Mouse (Mus musculus) mouse embryonic stem cell (cell line): ENCODE results near the gene Nxn.
"Not testable (repeated sequence)": the region's sequence is repeated elsewhere in the genome, so short reads cannot be mapped to it uniquely, and the experiment has no call there.

Source experiments
- in situ Hi-C, 2 experiments: fragments of 300-500 bp; cut with MboI; formaldehyde crosslinking; loops; 1 replicate in 1 of 2; 3 replicates in 1 of 2; pipeline ENCODE4 v1.14.3; 2019 to 2020; ENCODE audit warnings: low sequenced_read_pairs in 2 of 2, low pct_unique_long_range_greater_than_20kb in 1 of 2, mixed read lengths in 1 of 2; ENCODE audit not compliant: unreplicated experiment in 1 of 2

The Nxn gene

GRCm38 (mm10) chr11:76216049-76216540 lies 182.8 kb downstream of the Nxn start:
- in situ Hi-C loops: no loop called here

GRCm38 (mm10) chr11:76215011-76215410 lies 183.9 kb downstream of the Nxn start:
- in situ Hi-C loops: no loop called here

GRCm38 (mm10) chr11:76213841-76214240 lies 185.1 kb downstream of the Nxn start:
- in situ Hi-C loops: no loop called here

GRCm38 (mm10) chr11:76211595-76211994 lies 187.3 kb downstream of the Nxn start:
- in situ Hi-C loops: not testable (repeated sequence)

GRCm38 (mm10) chr11:76210228-76210985 lies 188.5 kb downstream of the Nxn start:
- in situ Hi-C loops: no loop called here
